Mouse (Mus musculus) kidney, postnatal 10 days (tissue): Measurements from ENCODE around the gene Foxs1.

Experiments
- DNase-seq: peaks from one replicate; pipeline ENCODE4 v3.0.0; 2021; ENCODE audit warnings: mixed read lengths

The Foxs1 gene

DNA sequence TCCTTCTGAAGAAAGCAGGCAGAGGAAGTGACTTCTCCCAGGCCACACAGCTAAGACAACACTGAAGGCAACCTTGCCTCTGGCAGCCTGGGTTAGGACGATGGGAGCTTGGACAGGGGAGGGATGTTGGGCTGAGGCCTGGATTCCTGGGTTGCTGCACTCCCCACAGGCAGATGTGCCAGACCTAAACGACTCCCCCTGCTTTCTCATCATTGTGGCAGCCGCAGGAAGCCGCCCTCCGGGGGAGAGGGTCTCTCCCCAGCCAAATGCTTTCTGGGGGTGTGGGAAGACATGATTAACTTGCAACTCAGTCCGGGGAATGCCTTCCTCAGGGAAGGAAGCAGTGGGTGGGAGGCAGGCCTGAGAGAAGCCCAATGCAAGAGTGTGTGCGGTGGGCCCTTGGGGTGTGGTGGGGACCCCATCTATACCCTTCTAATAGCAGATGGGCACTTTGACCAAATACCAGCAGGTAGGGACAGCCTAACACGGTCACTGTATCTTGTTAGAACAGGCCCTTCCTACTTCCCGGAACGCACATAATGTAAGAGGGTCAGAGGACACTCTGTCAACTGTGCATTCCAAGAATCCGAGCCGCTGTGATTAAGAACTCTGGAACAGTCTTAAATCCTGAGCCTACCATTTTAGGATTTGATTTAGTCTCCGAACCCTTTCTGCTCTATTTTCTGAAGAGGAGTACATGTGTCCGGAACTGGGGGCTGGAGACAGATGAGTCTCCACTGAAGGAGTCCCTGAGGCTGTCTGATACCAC is 4.6 kb downstream of the Foxs1 start:
- peak; percentile 55 for DNase-seq

DNA sequence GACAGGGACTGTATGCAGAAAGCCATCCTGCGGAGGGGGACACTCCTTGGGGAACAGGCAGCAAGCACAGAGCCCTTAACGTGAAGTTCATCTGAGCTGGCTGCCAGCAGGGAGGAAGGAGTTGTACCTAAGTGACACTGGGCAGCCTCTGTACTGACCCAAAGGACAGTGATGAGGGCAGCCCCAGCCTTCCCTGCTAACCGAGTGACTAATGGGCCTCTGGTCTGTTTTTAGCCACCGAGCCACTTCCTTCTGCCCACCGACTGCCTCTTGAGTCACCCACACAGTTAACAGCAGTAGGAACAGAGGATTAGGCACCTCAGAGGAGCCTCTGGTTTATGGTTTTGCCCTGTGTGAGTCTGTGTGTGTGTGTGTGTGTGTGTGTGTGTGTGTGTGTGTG is 5.6 kb downstream of the Foxs1 start:
- no peak for DNase-seq

GRCm38 (mm10) chr2:152926896-152927295 is 6.1 kb downstream of the Foxs1 start:
- DNase-seq: no peak

DNA sequence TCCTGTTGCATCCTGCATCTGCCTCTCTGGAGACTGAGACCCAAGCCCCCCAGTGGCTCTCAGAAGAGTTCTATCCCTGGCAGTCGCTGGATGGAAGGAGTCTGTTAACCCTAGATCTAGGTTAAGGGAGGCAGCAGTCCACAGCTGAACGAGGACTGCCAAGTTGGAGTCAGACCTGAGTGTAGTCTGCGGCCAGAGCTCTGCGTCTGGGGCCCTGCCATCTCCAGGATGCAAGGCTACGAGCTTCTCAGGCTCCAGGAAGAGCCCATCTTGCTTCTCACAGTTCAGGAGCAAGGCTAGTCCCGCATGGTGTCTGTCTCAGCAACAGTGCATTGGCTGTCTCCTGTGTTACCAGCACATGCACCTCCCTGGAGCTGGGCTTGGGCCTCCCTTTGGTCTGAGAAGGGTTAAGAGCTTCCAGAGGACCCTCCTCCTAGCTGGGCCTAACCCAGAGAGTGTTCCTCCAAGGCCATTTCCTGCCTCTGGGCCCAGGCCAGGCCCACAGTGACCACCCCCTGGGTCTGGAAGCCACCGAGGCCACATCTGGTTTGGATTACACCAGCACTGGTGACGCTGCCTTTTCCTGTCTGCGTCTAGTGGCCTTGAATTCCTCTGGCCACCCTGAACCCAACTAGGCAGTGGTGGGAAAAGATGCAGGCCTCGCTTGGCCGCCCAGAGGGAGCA is 7.7 kb downstream of the Foxs1 start:
- DNase-seq: peak; percentile 90

DNA sequence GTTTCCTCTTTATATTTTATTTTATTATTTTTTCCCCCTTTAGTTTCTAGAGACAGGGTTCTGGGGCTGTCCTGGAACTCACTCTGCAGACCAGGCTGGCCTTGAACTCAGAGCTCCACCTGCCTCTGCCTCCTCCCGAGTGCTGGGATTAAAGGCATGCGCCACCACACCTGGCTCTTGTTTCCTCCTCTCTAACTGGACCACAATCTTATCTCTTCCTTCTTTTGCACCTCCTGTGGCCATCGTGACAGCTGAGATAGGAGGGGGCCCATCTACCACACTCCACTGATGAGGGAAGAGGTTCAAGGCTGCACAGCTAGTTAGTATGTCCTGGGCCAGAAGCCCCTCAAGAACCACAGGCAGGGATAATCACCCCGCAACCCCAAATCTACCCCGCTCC is 8.5 kb downstream of the Foxs1 start:
- DNase-seq: no peak

DNA sequence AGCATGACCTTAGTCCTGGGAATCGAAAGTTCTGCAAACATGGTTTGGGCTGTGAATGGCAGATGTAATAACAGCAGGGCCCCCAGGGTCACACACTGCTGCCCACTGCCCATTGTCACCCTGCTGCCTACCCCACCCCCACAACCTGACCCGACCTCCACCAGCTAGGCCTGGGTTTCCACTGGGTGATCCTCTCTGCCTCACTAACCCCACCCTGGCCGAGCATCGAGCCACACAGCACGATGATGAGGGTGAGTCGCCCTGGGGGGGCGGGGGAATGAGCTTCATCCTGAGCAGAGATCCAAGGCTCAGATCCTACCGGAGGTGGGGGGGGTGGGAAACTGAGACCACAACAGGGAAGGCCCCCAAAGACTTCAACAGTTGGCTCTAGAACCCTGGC is 8.9 kb downstream of the Foxs1 start:
- peak; percentile 25 for DNase-seq

DNA sequence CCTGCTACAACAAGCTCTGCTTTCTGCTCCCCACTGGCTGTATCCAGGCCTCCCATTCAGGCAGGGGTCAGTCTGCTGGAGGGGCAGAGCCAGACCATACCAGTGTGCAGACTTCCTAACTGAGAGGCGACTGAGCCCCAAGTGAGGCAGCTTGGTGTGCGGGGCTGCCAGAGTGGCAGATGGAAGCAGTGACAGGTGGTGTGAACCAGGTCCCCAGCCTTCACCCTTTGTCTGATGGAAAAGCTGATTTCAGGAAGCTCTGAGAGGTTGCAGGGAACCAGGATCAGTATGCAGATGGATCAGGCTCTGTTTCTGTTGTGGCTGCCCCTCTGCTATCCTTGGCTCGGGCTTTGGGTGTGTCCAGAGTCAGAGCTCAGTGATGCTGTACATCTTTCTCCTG is 9.4 kb downstream of the Foxs1 start:
- no peak for DNase-seq

DNA sequence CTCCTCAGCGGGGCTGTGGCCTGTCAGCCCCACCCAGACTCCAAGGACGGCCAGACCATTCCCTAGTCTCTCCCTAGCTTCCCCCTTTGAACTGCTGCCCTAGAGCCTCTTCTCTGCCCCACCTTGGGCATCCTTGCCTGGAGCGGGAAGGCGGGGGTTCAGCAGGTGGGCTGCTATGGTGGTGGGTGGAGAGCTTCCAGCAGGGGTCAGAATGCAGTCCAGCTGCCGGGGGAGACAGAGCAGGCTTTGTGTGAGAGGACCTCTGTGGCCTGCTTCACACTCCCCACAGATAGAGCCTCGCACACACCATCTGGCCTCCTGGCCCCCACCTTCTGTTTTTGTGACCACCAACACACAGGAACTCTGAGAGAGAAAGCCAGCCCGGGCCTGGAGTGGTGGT is 10.6 kb downstream of the Foxs1 start:
- no peak for DNase-seq

- DNase-seq: no peak
These were observed 15.3 kb downstream of the Foxs1 start for GRCm38 (mm10) chr2:152917671-152918070.

DNA sequence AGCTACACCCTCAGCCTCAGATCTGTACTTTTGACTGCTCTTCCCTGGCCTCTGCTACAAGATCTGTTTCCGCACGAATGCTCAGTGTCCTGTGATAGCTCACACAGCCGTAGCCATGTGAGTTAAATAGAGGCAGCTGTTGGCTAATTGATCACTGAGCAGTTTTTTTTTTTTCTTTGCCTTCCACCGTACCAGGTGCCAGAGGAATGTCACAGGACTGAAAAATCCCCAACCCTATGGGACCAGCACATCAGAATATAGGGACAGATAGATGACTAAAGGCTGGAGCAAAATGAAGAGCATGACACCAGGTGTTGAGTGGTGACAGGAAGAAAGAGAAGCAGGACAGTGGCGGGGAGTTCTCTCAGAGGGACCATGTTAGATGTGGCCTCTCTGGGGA is 16.9 kb downstream of the Foxs1 start:
- no peak for DNase-seq

GRCm38 (mm10) chr2:152915453-152915852 is 17.6 kb downstream of the Foxs1 start:
- DNase-seq: no peak

- DNase-seq: peak; percentile 90
These were observed 18.5 kb downstream of the Foxs1 start for GRCm38 (mm10) chr2:152914310-152915120.

DNA sequence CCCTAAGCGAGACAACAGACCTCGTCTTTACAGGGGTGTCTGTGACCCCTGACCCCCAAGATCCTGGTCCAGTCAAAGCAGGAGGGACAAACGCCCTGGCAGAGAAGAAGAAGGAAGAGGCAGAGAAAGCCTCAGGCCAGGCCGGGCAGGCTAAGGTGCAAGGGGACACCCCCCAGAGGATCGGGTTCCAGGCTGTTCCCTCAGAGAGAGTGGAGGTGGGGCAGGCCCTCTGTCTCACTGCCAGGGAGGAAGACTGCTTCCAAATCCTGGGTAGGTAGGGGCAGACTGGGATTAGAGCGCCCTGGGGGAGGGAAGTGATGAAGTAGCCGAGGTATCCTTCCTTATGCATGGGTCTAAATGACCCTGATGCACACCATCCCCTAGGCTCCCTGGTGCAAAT is 19.5 kb downstream of the Foxs1 start:
- DNase-seq: no peak

DNA sequence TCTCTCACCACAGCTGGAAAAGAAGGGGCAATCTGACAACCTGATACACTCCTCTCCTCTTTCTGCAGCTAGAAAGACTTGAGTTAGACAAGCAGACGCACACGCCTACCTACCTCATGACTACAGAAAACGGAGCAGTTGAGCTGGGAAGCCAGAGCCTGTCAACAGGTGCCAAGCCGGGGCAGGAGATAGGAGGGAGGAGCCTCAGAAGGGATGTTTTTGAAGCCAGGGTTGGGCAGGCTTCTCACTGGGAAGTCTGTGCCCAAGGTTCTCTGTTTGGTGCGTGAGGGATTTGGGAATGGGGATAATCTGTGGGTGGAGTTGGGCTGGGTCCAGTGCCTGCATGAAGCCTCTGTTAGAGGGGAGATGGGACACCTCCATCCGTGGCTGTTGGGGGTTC is 21.6 kb downstream of the Foxs1 start:
- DNase-seq: no peak

GRCm38 (mm10) chr2:152911031-152911430 is 22.0 kb downstream of the Foxs1 start, which contains the start of gene Mylk2:
Gene Mylk2, plus strand, starts transcription at chr2:152911352.
- DNase-seq: no peak

DNA sequence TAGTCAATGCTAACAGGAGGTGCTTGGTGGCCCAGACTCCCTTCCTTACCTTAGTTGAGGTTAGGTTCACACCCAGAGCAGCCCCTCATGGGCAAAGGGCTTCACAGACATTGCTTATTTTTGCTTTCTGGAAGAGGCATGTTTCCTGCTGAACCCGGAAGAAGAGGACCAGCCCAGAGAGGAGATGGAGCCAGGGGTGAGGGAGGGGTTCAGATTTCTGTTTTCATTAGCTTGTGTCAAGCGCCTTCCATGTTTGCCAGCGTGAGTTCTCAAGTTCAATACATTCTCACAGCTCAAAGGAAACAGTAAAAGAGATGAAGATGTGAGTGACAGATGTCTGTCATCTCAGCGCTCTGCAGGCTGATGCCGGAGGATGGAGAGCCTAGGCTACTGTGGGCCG is 23.2 kb downstream of the Foxs1 start:
- no peak for DNase-seq

DNA sequence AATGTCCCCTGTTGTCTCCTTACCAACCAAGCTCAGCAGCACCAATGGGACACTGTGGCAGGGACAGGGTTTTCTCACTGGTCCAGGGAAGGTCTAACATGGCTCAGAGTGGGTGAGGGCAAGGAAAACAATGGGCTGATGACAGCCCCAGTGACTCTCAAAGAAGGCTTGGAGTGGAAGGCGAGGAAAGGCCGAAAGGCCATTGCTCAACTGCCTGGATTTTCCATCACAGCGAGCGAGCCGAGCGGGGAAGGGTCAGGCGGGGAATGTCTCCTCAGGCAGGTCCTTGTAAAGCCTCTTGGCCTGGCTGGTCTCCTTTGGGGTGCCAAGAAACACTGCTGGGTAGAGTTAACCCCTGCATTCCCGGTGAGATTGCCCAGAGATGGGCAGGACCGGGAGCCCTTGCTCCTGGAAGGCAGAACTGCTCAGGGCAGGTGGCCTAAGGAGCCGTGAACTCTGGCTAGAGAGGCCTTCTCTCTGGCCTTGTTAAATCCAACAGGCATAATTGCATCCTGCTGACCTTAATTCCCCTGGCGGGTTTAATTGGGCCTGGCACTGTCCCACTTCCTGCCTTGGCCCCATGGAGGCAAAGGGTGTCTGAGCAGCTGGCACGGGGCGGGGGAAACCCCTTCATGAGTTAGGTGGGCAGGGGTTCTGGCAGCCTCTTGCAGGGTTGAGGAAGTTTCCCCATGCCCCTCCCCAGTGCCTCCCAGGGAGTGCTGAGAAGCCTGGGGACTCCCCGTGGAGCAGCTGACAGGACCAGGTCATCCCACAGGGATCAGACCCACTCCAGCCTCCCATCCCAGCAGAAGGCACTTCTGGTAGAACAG is 25.7 kb downstream of the Foxs1 start:
- DNase-seq: no peak

DNA sequence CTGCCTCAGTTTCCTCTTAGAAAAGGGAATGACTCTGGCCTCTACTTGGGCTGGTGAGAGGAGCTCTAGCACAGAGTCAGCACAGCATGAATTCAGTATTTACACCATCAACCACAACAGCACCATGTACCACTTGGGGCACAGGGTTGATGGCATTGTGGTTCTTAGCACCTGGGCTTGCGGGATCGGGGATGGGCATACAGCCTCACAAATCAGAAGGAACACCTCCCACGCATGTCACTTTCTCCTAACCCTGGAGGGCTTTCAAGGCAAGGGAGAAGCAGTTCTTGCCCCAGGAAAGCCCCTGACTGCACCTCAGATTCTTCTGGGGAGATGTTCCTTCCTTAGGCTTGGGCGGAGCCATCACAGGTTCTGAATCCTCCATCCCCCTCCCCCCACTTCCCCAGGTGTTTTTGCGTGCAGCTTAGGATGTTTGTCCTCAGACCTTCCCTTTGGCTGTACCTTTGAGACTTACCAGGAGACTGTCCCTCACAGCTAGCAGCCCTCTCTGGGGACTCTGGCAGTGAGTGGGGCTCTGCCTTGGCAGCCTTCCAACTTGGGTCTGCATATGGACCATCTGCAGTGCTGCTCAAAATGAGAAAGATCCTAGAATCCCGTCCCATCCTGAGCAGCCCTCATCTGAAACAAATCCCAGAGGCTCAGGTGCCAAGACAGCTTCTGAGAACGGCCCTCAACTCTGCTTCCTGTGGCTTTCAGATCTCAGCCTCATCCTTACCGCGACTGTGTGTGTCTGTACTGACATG is 26.6 kb downstream of the Foxs1 start:
- DNase-seq: no peak

DNA sequence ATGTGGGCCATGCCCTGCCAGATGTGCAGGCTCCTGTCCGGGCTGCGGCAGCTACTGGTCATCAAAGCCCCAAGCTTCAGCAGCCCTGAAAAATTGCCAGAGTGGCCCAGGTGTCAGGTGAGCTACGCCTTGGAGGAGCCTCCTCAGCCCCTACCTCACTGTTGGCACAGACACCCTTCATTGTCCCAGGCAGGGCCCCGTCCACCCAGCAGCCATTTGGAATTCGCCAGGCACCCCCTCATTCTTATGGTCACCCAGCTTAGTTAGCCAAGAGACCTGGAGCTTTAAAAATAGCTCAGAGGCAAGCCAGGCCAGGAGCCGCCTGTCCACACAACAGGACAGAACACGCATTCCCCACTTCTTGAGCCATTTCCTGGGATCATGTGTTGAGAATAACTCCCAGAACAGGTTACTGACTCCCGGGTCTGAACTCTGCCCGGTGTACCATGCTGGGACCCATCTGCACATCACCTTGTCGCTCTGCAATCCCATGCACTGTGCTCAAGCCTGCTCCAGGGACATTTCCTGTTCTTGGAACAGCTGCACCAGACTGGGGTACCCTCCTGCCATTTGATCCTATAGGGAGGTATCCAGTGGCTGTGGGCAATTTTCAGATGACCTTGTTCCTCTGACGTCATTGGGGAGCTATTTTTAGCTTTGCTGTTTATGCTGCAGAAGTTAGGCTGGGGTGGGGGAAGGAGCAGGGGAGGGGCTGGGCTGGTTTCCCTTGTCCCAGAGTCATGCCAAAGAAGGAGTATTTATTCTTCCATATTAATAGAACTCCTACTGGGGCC is 27.8 kb downstream of the Foxs1 start:
- DNase-seq: no peak

- no peak for DNase-seq
These were observed 28.8 kb downstream of the Foxs1 start for GRCm38 (mm10) chr2:152904127-152904643.

- no peak for DNase-seq
These were observed 29.4 kb downstream of the Foxs1 start for GRCm38 (mm10) chr2:152903586-152903985.
